Mouse (Mus musculus) liver, embryonic 14.5 days (tissue): ENCODE results near the gene Flt3l.

ENCODE experiments used
- CTCF ChIP-seq: IDR thresholded peaks from 2 replicates; pipeline ENCODE4 v1.5.1; 2016; ENCODE audit warnings: antibody characterized with exemption, low read depth, control low read depth
- EP300 ChIP-seq: IDR thresholded peaks from 2 replicates; pipeline ENCODE4 v1.6.1; 2016; ENCODE audit warnings: antibody characterized with exemption, low read depth

- no peak for TF ChIP-seq CTCF
- no peak for TF ChIP-seq EP300
Measured at GRCm38 (mm10) chr7:45174567-45175280, 38.5 kb upstream of the Flt3l start.
